Mouse (Mus musculus) heart, adult 9 months (tissue): ENCODE data around the gene Olfr1097.

ENCODE experiments used
- DNase-seq, 2 experiments: peaks; one replicate each; pipeline ENCODE4 v3.0.0; 2022; ENCODE audit warnings: low spot score in 2 of 2

The Olfr1097 gene

DNA sequence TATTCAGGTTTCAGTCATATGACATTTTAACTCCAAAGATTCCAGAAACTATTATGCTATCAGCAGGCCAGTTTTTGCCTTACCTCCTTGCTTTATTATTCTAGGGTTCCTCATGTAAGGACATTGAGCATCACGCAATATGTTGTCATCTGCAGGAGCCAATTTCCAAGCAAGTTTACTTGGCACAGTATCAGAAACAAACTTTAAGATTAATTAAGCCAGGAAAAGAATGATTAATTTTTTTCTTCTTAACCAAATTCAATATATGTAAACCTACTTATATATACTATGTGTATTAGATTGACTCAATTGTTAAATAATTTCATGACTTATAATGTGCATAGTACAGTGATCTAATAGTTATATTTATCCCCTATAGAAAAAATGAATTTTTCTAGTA, at the start of gene Olfr1097:
Gene Olfr1097, minus strand, starts transcription at position 101 of the 400 bp plus-strand sequence.
- DNase-seq = no peak

DNA sequence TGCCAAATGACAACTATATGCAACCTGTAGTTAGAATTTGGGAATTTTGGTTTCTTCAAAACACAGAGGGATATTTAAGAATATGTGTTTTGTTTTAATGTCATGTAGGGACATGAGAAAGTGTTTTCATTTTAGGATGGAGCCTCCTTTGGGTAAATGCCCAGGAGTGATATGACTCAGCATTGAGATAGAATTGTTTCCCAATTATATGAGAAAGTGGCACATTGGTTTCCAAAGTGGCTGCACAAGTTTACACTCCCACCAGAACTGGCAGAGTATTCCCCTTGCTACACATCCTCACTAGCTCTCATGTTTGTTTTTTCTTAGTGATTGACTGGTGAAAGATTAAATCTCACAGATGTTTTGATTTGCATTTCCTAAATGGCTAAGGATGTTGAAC, 34.5 kb upstream of the Olfr1097 start:
- DNase-seq = no peak

DNA sequence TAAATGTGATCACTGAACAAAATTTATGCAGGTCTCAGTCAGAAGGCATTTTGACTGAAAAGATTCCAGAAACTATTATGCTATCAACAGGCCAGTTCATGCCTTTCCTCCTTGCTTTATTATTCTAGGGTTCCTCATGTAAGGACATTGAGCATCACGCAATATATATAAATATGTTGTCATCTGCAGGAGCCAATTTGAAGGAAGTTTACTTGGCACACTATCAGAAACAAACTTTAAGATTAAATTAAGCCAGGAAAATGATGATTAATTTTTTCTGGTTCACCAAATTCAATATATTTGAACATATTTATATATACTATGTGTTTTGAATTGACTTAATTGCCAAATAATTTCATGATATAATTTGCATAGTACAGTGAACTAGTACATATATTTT, 32.4 kb upstream of the Olfr1097 start, which contains the start of gene Olfr1098:
Gene Olfr1098, minus strand, starts transcription at position 101 of the 400 bp plus-strand sequence.
- DNase-seq = no peak

DNA sequence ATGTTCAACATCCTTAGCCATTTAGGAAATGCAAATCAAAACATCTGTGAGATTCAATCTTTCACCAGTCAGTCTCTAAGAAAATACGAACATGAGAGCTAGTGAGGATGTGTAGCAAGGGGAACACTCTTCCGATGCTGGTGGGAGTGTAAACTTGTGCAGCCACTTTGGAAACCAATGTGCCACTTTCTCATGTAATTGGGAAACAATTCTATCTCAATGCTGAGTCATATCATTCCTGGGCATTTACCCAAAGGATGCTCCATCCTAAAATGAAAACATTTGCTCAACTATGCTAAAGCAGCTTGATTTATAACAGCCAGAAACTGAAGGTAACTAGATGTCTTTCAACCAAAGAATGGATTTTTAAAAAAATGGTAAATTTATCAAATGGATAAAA, 13.6 kb upstream of the Olfr1097 start:
- DNase-seq = no peak

DNA sequence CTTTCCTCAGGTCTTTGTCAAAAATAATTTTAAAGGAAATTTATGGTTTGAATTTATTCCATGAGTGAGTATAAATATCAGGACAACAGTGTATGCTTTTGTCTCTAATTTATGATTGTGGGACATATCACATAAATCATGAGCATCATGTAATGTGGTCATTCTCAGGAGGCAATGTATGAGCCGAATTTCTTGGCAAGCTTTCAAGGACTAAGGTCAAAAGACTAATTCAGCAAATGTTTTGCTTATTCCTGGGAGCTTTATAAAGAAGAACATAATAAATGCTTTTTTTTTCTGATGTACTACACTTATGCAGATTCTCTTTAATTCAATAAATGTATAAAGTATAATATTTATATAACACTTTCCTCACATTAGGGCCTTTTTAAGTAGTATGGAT, 17.3 kb downstream of the Olfr1097 start, which contains the start of gene Gm13723:
Gene Gm13723, minus strand, starts transcription at position 101 of the 400 bp plus-strand sequence.
- DNase-seq = no peak

DNA sequence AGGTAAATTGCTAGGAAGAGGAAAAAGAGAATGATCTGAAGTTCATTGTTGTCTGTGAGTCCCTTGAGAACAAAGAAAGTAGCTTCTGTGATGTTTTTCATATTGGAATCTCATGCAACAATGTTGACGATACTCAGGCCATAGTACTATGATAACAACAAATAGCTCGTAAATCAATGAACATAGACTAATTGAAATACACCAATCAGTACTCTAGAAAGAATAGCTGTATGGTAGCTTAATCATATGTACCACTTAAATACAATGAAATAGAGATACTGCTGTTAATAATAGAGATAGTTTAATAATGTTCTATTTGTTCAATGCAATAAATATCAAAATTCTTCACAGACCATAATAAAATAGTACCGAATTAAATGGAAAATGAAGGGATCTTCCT, 40.4 kb downstream of the Olfr1097 start, which contains the start of gene Olfr1095:
Gene Olfr1095, minus strand, starts transcription at position 101 of the 400 bp plus-strand sequence.
- DNase-seq = no peak
